Comparison of ENCODE assay signal across 26 mouse cellular contexts in genomic region chr14:31177715-31178114, GRCm38 (mm10). TPM values are rescaled to one million over a fixed set of nuclear protein-coding genes. Genes with fewer than 3 reads are reported as not detected.
DNase-seq lines count a peak whose midpoint lies in the region; ATAC-seq and TF ChIP-seq lines count a peak whose summit lies in the region.
"Had no signal": no experiment of that assay in that cellular context is flagged by ENCODE, and none has a peak within 500 bp of the region (broad histone marks: within the 10 kb centered on the region; RNA-seq: fewer than 3 reads in every experiment).

No protein-coding gene starts in this region.

- 96% methylated on average over 5 of the region's 5 CpGs for WGBS in forebrain, embryonic 12.5 days

- no peaks in the 10 kb centered on the region for H3K4me1 ChIP-seq in forebrain, embryonic 12.5 days
- H3K4me1 ChIP-seq: embryonic facial prominence, embryonic 13.5 days; forebrain, embryonic 10.5 days; forebrain, embryonic 13.5 days; forebrain, embryonic 15.5 days had no signal

- DNase-seq in layer of hippocampus, adult 2 months (ENCODE audit: low spot score in 2 of 2) = no peak
- DNase-seq in layer of hippocampus, adult 9-11 months = no peak
- peak; percentile 29 for DNase-seq in ZHBTc4 (ENCODE audit: low read depth, low spot score)
- no peak for DNase-seq in lung, postnatal 36 days
- DNase-seq: adrenal gland, adult 2 months; adrenal gland, postnatal 10 days; adrenal gland, postnatal 25 days; B cell, adult 2 months; cerebellum, adult 11 months; cerebellum, adult 9-11 months; cerebellum, postnatal 14 days; cerebellum, postnatal 36 days; embryo, embryonic 11 days; forebrain, postnatal 0 days had no signal

- H3K4me2 ChIP-seq in forebrain, embryonic 12.5 days = no peak overlapping the region
- H3K4me2 ChIP-seq: embryonic facial prominence, embryonic 13.5 days; embryonic facial prominence, embryonic 15.5 days; forebrain, embryonic 13.5 days; forebrain, embryonic 15.5 days had no signal

- no peak overlapping the region for H3K9ac ChIP-seq in forebrain, embryonic 12.5 days
- H3K9ac ChIP-seq: embryonic facial prominence, embryonic 13.5 days; embryonic facial prominence, embryonic 15.5 days; forebrain, embryonic 13.5 days; forebrain, embryonic 15.5 days; forebrain, postnatal 0 days had no signal

- no peaks in the 10 kb centered on the region for H3K9me3 ChIP-seq in forebrain, embryonic 12.5 days
- H3K9me3 ChIP-seq: embryonic facial prominence, embryonic 13.5 days; embryonic facial prominence, embryonic 15.5 days; forebrain, embryonic 10.5 days; forebrain, embryonic 13.5 days; forebrain, embryonic 15.5 days had no signal

- H3K27me3 ChIP-seq in forebrain, embryonic 12.5 days = no peaks in the 10 kb centered on the region
- H3K27me3 ChIP-seq: CH12.LX; embryonic facial prominence, embryonic 13.5 days; embryonic facial prominence, embryonic 15.5 days; forebrain, embryonic 13.5 days; forebrain, embryonic 15.5 days; Patski had no signal

- ATAC-seq in forebrain, embryonic 12.5 days (ENCODE audit: low FRiP score) = no peak
- ATAC-seq: CD4-positive, CD25-positive, alpha-beta regulatory T cell, adult 4 months; forebrain, embryonic 13.5 days; forebrain, embryonic 15.5 days; forebrain, postnatal 0 days; Patski had no signal

- no peak overlapping the region for H3K4me3 ChIP-seq in layer of hippocampus, adult 2 months
- H3K4me3 ChIP-seq in forebrain, embryonic 12.5 days (replicated peaks) = no peak overlapping the region
- H3K4me3 ChIP-seq: embryonic facial prominence, embryonic 13.5 days; embryonic facial prominence, embryonic 15.5 days; erythroblast, embryonic 14.5 days; forebrain, embryonic 10.5 days; forebrain, embryonic 13.5 days; forebrain, embryonic 15.5 days had no signal

- no peak for TF ChIP-seq CTCF in layer of hippocampus, adult 2 months (conservative IDR thresholded peaks at IDR 0.05)

- peak overlapping the region; percentile 59; the same call in 1 of the 2 replicates for H3K27ac ChIP-seq in layer of hippocampus, adult 2 months
- H3K27ac ChIP-seq in forebrain, embryonic 12.5 days = no peak overlapping the region
- H3K27ac ChIP-seq: embryonic facial prominence, embryonic 13.5 days; embryonic facial prominence, embryonic 15.5 days; forebrain, embryonic 10.5 days; forebrain, embryonic 13.5 days; forebrain, embryonic 15.5 days had no signal

- peaks cover 98% of the 10 kb centered on the region for H3K36me3 ChIP-seq in forebrain, embryonic 12.5 days (replicated peaks)

RNA-seq across cellular contexts. Expression of gene Stab1, which starts 9.3 kb away (rescaled TPM):
- total RNA-seq in layer of hippocampus, adult 2 months (2021) = 10 to 100 TPM; 23.2 TPM
- polyA plus RNA-seq in forebrain, embryonic 12.5 days (2016; fragmentation: Nextera tagmentation; extraction: Ambion mirVana) = 23.1 and 26.1 TPM in 2 replicates
- total RNA-seq: common myeloid progenitor, adult 5-6 weeks had no signal

RNA-seq across cellular contexts. Expression of gene Tnnc1, which starts 30.4 kb away (rescaled TPM):
- 1 to 10 TPM; 2.4 to 2.9 TPM for total RNA-seq in layer of hippocampus, adult 2 months (2021)
- polyA plus RNA-seq in forebrain, embryonic 12.5 days (2016; fragmentation: Nextera tagmentation; extraction: Ambion mirVana) = 1.6 and 2.1 TPM in 2 replicates
- total RNA-seq: common myeloid progenitor, adult 5-6 weeks; MEL had no signal
- polyA plus RNA-seq: CD4-positive, CD25-positive, alpha-beta regulatory T cell, adult 4 months had no signal

RNA-seq across cellular contexts. Expression of gene Nisch, which starts 39.0 kb away (rescaled TPM):
- 100 to 1,000 TPM; 472 to 491 TPM for total RNA-seq in layer of hippocampus, adult 2 months (2021)
- polyA plus RNA-seq in forebrain, embryonic 12.5 days (2016; fragmentation: Nextera tagmentation; extraction: Ambion mirVana) = 439 and 446 TPM in 2 replicates

RNA-seq across cellular contexts. Expression of gene Sema3g, which starts 39.9 kb away (rescaled TPM):
- total RNA-seq in layer of hippocampus, adult 2 months (2021) = 1 to 10 TPM; 5.0 to 6.1 TPM
- polyA plus RNA-seq in forebrain, embryonic 12.5 days (2016; fragmentation: Nextera tagmentation; extraction: Ambion mirVana) = 0.86 and 0.93 TPM in 2 replicates
- total RNA-seq: common myeloid progenitor, adult 5-6 weeks had no signal
- polyA plus RNA-seq: CD4-positive, CD25-positive, alpha-beta regulatory T cell, adult 4 months; erythroblast, embryonic 14.5 days had no signal

RNA-seq across cellular contexts. Expression of gene Nt5dc2, which starts 46.9 kb away (rescaled TPM):
- 10 to 100 TPM; 12.6 to 13.4 TPM for total RNA-seq in layer of hippocampus, adult 2 months (2021)
- 406 and 410 TPM in 2 replicates for polyA plus RNA-seq in forebrain, embryonic 12.5 days (2016; fragmentation: Nextera tagmentation; extraction: Ambion mirVana)
- polyA plus RNA-seq: CD4-positive, CD25-positive, alpha-beta regulatory T cell, adult 4 months had no signal
